Mouse (Mus musculus) embryonic facial prominence, embryonic 14.5 days (tissue): ENCODE measurements around the gene Ccng2. TPM values are rescaled to one million over a fixed set of nuclear protein-coding genes. Genes with fewer than 3 reads are reported as not detected.

Source experiments
- ATAC-seq: fragments of 200-750 bp; cut with Nextera tagmentation; 2 replicates; pipeline ENCODE4 v1.8.0; 2017; ENCODE audit warnings: low read depth, moderate number of reproducible peaks, moderate TSS enrichment
- DNase-seq: peaks from one replicate; pipeline ENCODE4 v3.0.0-alpha.2; 2015; ENCODE audit warnings: low spot score
- H3K27ac ChIP-seq: fragments of 300-500 bp; sonication (generic); replicated peaks from 2 replicates; pipeline ENCODE4 v1.5.1; 2014; ENCODE audit warnings: low read depth, mild to moderate bottlenecking, low read length, moderate library complexity
- H3K27me3 ChIP-seq: fragments of 300-500 bp; sonication (generic); replicated peaks from 2 replicates; pipeline ENCODE4 v1.6.1; 2014; ENCODE audit warnings: low read length; ENCODE audit not compliant: control insufficient read depth, insufficient read depth
- H3K36me3 ChIP-seq: fragments of 300-500 bp; sonication (generic); 2 replicates; pipeline ENCODE4 v1.6.1; 2014; ENCODE audit warnings: low read length, mixed read lengths; ENCODE audit not compliant: control insufficient read depth, insufficient read depth
- H3K4me1 ChIP-seq: fragments of 300-500 bp; sonication (generic); 2 replicates; pipeline ENCODE4 v1.6.1; 2014; ENCODE audit warnings: antibody characterized with exemption, low read length; ENCODE audit not compliant: control insufficient read depth, insufficient read depth
- H3K4me2 ChIP-seq: fragments of 300-500 bp; sonication (generic); 2 replicates; pipeline ENCODE4 v1.6.1; 2014; ENCODE audit warnings: low read depth, mild to moderate bottlenecking, low read length, moderate library complexity, mixed read lengths
- H3K4me3 ChIP-seq: fragments of 300-500 bp; sonication (generic); 2 replicates; pipeline ENCODE4 v1.5.1; 2014; ENCODE audit warnings: low read depth, mild to moderate bottlenecking, low read length
- H3K9ac ChIP-seq: fragments of 300-500 bp; sonication (generic); 2 replicates; pipeline ENCODE4 v1.6.1; 2014; ENCODE audit warnings: low read depth, mild to moderate bottlenecking, low read length, moderate library complexity, mixed read lengths
- H3K9me3 ChIP-seq: fragments of 300-500 bp; sonication (generic); 2 replicates; pipeline ENCODE4 v1.6.1; 2016; ENCODE audit warnings: low read length; ENCODE audit not compliant: control insufficient read depth
- WGBS: fragments of 180-500 bp; shearing (Covaris S2); extraction: QIAGEN DNeasy Blood & Tissue Kit; methylation state at CpG from one replicate; pipeline ENCODE4 v1.1.7; 2014; 5-methylcytosine and 5-hydroxymethylcytosine counted together
- polyA plus RNA-seq: library from polyadenylated mRNA; unstranded; fragments of >200 nt; fragmentation: Nextera tagmentation; extraction: Ambion mirVana; gene quantifications from 2 replicates; pipeline ENCODE4 v1.2.1, GENCODE M21; 2014

Gene Ccng2
- polyA plus RNA-seq, 1 experiment from 2014 or later = 54.2 TPM

DNA sequence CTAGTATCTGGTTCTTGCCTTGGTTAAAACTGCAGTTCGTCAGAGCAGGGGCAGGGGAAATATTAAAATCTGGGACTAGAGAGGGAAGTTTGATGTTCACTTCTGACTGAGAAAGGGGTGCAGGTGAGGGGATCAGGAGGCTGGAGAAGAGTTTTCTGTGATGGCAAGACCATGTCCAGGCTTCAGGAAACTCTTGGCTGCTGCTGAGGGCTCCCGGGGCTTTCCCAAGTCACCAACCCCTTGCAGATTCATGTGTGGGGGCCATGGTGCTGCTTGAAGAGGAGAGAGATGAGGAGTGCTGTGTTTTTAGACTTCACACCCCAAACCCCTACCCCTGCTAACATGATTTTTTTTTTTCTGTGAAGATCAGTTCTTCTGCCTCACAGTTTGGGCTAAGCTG lies 32.5 kb upstream of the Ccng2 start:
- Histone ChIP-seq H3K36me3 (no peaks in the 10 kb centered on the region), H3K27ac (no peak overlapping the region), H3K9ac (no peak overlapping the region), H3K4me2 (no peak overlapping the region), H3K27me3 (no peaks in the 10 kb centered on the region), H3K9me3 (no peaks in the 10 kb centered on the region), H3K4me1 (no peaks in the 10 kb centered on the region), H3K4me3 (no peak overlapping the region)
- DNase-seq (no peak), ATAC-seq (no peak)
- WGBS = 72% methylated on average over 2 of the region's 2 CpGs

DNA sequence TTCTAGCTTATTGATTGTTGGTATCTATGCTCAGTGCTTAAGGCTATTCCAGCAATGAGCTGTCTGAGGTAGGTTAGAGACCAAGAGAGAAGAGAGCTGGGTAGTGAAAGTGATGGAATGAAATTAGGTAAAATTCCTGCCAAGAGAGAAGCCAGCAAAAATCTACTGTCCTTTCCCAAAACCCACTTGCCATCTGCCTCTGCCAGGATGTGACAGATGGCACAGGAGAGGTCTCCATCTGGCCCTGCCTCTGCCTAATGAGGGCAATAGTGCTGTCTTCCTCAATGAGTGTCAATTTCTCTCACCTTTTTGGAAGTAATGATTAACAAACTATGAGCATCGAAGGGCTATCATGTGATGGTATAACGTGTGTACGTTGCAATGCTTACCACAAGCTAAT lies 31.2 kb upstream of the Ccng2 start:
- Histone ChIP-seq H3K9me3 (no peaks in the 10 kb centered on the region), H3K9ac (no peak overlapping the region), H3K4me2 (no peak overlapping the region), H3K36me3 (no peaks in the 10 kb centered on the region), H3K4me1 (no peaks in the 10 kb centered on the region), H3K27me3 (no peaks in the 10 kb centered on the region), H3K27ac (no peak overlapping the region), H3K4me3 (no peak overlapping the region)
- ATAC-seq = no peak
- 88% methylated on average over 3 of the region's 3 CpGs for WGBS
- no peak for DNase-seq

DNA sequence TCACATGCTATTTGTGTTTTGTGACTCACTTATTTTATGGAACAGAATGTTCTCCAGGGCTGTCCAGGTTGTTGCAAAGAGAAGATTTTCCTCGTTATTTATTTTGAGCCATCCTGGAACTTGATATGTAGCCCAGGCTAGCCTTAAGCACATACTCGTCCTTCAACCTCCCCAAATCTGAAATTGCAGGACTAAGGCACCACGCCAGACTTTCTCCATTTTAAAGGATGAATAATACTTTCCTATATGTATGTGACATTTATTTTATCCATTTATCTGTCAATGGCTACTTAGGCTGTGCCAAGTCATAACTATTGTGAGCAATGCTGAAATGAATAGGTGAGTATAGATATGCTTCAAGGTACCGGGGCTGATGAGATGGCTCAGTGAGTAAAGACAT lies 30.5 kb upstream of the Ccng2 start:
- no peaks in the 10 kb centered on the region for H3K27me3 ChIP-seq
- H3K36me3 ChIP-seq = no peaks in the 10 kb centered on the region
- DNase-seq (no peak), ATAC-seq (no peak)
- no peak overlapping the region for H3K4me3 ChIP-seq
- H3K9ac ChIP-seq = no peak overlapping the region
- no peaks in the 10 kb centered on the region for H3K4me1 ChIP-seq
- H3K4me2 ChIP-seq = no peak overlapping the region
- H3K9me3 ChIP-seq = no peaks in the 10 kb centered on the region
- 78% methylated on average over 4 of the region's 4 CpGs for WGBS
- no peak overlapping the region for H3K27ac ChIP-seq

DNA sequence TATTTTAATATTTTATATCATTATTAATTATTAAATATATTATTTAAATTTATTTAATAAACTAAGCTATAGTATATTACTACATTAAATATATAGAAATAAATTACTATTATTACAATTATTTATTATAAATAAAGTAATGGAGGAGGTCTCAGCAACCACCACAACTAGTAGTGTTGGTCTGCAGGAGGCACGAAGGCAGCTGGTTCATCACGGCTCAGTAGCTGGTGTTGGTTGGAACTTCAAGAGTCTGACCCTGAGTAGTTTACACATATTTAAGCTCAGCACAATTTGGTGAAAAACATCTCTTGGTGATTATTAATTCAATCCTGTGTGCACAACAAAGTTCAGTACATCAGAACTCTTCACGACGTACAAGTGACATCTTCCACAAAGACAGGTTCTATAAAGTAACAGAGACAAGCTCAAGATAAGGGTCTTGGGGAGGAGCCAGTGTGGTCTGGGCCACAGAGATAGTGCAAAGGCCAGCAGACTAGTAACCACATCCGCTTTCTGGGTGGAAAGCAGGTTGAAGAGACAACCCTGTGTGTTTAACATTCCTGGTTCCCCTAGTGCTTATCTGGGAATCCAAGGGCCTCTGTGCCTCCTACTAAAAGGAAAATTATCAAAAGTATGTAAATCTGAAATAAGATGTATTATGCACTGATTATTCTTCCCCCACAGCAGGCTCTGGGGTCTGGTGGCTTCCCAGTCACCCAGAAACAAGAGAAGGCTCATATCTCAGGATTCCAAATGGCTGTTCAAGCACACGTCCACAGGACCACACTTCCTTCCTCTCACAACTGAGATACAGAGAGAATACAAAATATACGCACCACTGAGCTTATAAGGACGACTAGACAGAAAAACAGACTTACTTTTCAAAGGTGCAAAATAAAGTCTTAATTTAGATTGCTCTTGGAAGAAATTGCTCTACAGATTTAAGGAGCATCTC lies 27.2 kb upstream of the Ccng2 start:
- no peak overlapping the region for H3K4me2 ChIP-seq
- no peak overlapping the region for H3K9ac ChIP-seq
- ATAC-seq (no peak), DNase-seq (no peak)
- no peaks in the 10 kb centered on the region for H3K27me3 ChIP-seq
- H3K27ac ChIP-seq = no peak overlapping the region
- WGBS = 84% methylated on average over 8 of the region's 8 CpGs
- H3K9me3 ChIP-seq = peaks cover 5% of the 10 kb centered on the region; the same call in 1 of the 2 replicates
- no peaks in the 10 kb centered on the region for H3K36me3 ChIP-seq
- H3K4me3 ChIP-seq = no peak overlapping the region
- no peaks in the 10 kb centered on the region for H3K4me1 ChIP-seq

DNA sequence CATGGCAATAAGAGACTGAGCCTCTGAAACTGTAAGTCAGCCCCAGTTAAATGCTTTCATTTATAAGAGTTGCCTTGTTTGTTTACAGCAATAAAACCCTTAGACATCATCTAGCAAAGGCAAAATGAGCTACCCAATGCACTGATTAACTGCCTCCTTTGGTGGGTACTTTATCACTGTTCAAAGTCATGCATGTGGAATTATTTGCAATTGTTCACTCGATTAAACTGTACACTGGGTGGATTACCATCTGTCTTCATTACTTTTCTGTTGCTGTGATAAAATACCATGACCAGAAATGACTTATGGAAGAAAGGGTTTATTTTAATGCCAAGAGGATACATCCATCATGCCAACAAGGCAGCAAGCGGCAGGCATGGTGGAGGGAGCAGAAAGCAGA lies 21.8 kb upstream of the Ccng2 start:
- Histone ChIP-seq H3K4me3 (no peak overlapping the region), H3K9ac (no peak overlapping the region), H3K27me3 (no peaks in the 10 kb centered on the region), H3K36me3 (no peaks in the 10 kb centered on the region), H3K9me3 (peaks cover 5% of the 10 kb centered on the region; the same call in 1 of the 2 replicates), H3K4me1 (no peaks in the 10 kb centered on the region), H3K27ac (no peak overlapping the region), H3K4me2 (no peak overlapping the region)
- DNase-seq (no peak), ATAC-seq (no peak)
- WGBS = 77% methylated on average over 2 of the region's 2 CpGs

DNA sequence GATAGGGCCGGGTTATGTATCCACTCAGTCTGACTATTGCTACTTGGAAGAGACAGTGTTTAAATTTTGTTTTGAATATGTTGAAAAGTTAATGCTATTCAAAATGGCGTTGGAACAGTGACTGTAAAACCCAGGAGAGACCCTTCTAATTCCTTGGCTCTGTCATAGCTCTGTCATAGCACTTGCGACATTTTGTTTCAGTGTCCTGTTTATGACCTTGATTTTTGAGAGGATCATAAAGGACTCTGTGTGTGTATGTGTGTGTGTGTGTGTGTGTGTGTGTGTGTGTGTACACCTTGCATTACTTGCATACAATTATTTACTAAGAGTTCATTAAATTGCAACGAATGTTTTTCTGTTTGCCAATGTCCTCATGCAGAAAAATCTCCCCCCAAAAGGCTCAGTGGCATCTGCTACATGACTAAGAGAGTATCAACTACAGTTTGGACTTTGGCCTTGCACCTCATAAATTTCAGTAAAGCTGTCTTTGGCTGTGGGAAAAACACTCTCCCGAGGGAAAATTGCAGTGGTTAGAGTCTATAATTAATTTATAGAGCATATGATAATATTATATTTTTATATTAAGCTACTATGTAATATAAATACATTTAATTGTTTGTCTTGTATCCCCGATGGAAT lies 17.0 kb upstream of the Ccng2 start:
- H3K27me3 ChIP-seq = no peaks in the 10 kb centered on the region
- no peaks in the 10 kb centered on the region for H3K4me1 ChIP-seq
- ATAC-seq (no peak), DNase-seq (no peak)
- no peak overlapping the region for H3K27ac ChIP-seq
- H3K9me3 ChIP-seq = no peaks in the 10 kb centered on the region
- no peak overlapping the region for H3K9ac ChIP-seq
- H3K4me3 ChIP-seq = no peak overlapping the region
- no peak overlapping the region for H3K4me2 ChIP-seq
- WGBS = 83% methylated on average over 6 of the region's 6 CpGs
- H3K36me3 ChIP-seq = no peaks in the 10 kb centered on the region

DNA sequence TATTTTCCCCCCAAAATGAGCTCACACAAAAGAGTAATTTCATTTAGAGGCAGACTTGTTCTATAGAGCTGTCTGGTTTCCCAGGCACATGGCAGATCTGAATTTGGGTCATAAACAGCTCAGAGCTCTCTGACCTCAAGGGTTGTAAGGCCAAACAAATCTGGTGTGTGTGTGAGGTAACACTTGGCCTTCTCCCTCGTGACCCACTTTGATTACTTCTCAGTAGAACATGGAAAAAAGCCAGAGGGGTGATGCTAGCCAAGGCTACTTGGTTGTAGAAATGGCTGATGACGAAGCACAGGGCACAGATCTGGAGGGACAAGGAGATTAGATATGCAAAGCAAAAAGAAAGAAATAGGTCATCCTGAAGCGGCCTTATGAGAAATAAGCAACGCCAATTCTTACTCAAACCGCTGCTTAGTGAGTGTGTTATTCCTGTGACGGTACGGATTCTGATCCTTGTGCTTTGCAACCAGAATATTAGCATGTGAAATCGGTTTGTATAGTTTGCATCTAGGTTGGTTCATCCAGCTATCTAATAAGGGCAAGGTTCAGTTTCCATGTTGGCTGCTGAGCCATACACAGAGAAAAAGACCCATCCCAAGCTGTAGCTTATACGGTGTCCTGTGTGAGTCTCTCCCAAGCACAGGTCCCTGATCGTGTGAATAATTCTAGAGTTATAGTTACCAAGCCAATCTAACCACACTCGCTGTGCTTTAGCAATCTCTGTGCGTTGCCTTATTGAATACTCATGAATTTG lies 15.9 kb upstream of the Ccng2 start:
- Histone ChIP-seq H3K9me3 (no peaks in the 10 kb centered on the region), H3K4me3 (no peak overlapping the region), H3K36me3 (no peaks in the 10 kb centered on the region), H3K4me1 (no peaks in the 10 kb centered on the region), H3K27me3 (no peaks in the 10 kb centered on the region), H3K4me2 (no peak overlapping the region), H3K9ac (no peak overlapping the region), H3K27ac (no peak overlapping the region)
- 84% methylated on average over 12 of the region's 12 CpGs for WGBS
- DNase-seq (no peak), ATAC-seq (no peak)

DNA sequence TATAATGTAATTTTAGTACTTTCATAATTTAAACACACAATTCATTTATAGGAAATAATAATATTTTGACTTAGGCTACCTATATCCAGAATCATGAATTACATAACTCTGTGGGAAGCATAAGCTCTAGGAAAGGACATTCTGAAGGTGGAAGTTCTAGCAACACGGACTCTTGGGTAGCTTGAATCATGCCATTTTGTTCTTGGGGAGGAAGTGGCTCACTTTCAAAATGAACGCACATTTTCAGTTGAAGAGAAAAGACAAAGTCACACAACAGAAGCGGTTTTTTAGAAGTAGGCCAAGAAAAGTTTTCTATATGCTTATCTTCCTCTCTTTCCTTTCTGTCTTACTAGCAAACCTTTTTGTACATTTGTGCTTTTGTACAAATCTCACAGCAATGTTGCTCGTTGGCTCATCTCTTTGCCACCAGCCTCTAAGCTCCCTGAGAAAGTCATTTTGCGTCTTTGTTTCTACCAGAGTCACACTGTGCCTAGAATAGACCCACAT lies 11.2 kb upstream of the Ccng2 start:
- no peak overlapping the region for H3K9ac ChIP-seq
- H3K27ac ChIP-seq = no peak overlapping the region
- ATAC-seq (no peak), DNase-seq (no peak)
- H3K9me3 ChIP-seq = peaks cover 7% of the 10 kb centered on the region; the same call in 1 of the 2 replicates
- no peak overlapping the region for H3K4me3 ChIP-seq
- no peaks in the 10 kb centered on the region for H3K27me3 ChIP-seq
- H3K4me1 ChIP-seq = no peaks in the 10 kb centered on the region
- WGBS = 88% methylated on average over 5 of the region's 5 CpGs
- H3K36me3 ChIP-seq = no peaks in the 10 kb centered on the region
- H3K4me2 ChIP-seq = no peak overlapping the region
